Mouse (Mus musculus): ENCODE results near the gene Gm11168.
"Not testable (repeated sequence)": the region's sequence is repeated elsewhere in the genome, so short reads cannot be mapped to it uniquely, and the experiment has no call there.

Gene Gm11168

DNA sequence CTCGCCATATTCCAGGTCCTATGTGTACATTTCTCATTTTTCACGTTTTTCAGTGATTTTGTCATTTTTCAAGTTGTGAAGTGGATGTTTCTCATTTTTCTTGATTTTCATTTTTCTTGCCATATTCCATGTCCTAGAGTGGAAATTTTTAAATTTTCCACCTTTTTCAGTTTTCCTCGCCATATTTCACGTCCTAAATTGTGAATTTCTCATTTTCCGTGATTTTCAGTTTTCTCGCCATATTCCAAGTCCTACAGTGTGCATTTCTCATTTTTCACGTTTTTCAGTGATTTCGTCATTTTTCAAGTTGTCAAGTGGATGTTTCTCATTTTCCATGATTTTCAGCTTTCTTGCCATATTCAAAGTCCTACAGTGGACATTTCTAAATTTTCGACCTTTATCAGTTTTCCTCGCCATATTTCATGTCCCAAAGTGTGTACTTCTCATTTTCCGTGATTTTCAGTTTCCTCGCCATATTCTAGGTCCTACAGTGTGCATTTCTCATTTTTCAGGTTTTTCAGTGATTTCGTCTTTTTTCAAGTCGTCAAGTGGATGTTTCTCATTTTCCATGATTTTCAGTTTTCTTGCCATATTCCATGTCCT is at the start of gene Gm11168:
TSS of gene Gm11168 (plus strand) at position 553 of the 603 bp plus-strand sequence.
- not testable (repeated sequence) for DNase-seq (ENCODE audit: low read depth in 1 of 2, low spot score in 2 of 2)

DNA sequence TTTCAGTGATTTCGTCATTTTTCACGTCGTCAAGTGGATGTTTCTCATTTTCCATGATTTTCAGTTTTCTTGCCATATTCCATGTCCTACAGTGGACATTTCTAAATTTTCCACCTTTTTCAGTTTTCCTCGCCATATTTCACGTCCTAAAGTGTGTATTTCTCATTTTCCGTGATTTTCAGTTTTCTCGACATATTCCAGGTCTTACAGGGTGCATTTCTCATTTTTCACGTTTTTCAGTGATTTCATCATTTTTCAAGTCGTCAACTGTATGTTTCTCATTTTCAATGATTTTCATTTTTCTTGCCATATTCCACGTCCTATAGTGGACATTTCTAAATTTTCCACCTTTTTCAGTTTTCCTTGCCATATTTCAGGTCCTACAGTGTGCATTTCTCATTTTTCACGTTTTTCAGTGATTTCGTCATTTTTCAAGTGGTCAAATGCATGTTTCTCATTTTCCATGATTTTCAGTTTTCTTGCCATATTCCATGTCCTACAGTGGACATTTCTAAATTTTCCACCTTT is 2.6 kb upstream of the Gm11168 start, which contains the start of gene Gm10722:
TSS of gene Gm10722 (plus strand) at position 478 of the 528 bp plus-strand sequence.
- DNase-seq (ENCODE audit: low read depth in 1 of 2, low spot score in 2 of 2), result peak; percentile 12 to 52

DNA sequence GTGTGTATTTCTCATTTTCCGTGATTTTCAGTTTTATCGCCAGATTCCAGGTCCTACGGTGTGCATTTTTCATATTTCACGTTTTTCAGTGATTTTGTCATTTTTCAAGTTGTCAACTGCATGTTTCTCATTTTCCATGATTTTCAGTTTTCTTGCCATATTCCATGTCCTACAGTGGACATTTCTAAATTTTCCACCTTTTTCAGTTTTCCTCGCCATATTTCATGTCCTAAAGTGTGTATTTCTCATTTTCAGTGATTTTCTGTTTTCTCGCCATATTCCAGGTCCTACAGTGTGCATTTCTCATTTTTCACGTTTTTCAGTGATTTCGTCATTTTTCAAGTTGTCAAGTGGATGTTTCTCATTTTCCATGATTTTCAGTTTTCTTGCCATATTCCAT is 2.1 kb upstream of the Gm11168 start:
- peak; percentile 16 to 23 for DNase-seq (ENCODE audit: low read depth in 1 of 2, low spot score in 2 of 2)

- peak; percentile 97 to 100 for DNase-seq (ENCODE audit: low read depth in 1 of 2, low spot score in 2 of 2)
Observed at GRCm38 (mm10) chr9:3001948-3002659, 1.0 kb upstream of the Gm11168 start.

DNA sequence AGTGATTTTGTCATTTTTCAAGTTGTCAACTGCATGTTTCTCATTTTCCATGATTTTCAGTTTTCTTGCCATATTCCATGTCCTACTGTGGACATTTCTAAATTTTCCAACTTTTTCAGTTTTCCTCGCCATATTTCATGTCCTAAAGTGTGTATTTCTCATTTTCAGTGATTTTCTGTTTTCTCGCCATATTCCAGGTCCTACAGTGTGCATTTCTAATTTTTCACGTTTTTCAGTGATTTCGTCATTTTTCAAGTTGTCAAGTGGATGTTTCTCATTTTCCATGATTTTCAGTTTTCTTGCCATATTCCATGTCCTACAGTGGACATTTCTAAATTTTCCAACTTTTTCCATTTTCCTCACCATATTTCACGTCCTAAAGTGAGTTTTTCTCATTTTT is 3.0 kb downstream of the Gm11168 start:
- not testable (repeated sequence) for DNase-seq (ENCODE audit: low read depth in 1 of 2, low spot score in 2 of 2)

GRCm38 (mm10) chr9:3006636-3007035 is 3.5 kb downstream of the Gm11168 start:
- DNase-seq (ENCODE audit: low read depth in 1 of 2, low spot score in 2 of 2), result peak; percentile 100

DNA sequence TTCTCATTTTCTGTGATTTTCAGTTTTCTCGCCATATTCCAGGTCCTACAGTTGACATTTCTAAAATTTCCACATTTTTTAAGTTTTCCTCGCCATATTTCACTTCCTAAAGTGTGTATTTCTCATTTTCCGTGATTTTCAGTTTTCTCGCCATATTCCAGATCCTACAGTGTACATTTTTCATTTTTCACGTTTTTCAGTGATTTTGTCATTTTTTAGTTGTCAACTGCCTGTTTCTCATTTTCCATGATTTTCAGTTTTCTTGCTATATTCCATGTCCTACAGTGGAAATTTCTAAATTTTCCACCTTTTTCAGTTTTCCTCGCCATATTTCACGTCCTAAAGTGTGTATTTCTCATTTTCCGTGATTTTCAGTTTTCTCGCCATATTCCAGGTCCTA is 4.1 kb downstream of the Gm11168 start:
- DNase-seq (ENCODE audit: low read depth in 1 of 2, low spot score in 2 of 2), result not testable (repeated sequence)

DNA sequence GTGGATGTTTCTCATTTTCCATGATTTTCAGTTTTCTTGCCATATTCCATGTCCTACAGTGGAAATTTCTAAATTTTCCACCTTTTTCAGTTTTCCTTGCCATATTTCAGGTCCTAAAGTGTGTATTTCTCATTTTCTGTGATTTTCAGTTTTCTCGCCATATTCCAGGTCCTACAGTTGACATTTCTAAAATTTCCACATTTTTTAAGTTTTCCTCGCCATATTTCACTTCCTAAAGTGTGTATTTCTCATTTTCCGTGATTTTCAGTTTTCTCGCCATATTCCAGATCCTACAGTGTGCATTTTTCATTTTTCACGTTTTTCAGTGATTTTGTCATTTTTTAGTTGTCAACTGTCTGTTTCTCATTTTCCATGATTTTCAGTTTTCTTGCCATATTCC is 6.2 kb downstream of the Gm11168 start:
- DNase-seq (ENCODE audit: low read depth in 1 of 2, low spot score in 2 of 2), result not testable (repeated sequence)

DNA sequence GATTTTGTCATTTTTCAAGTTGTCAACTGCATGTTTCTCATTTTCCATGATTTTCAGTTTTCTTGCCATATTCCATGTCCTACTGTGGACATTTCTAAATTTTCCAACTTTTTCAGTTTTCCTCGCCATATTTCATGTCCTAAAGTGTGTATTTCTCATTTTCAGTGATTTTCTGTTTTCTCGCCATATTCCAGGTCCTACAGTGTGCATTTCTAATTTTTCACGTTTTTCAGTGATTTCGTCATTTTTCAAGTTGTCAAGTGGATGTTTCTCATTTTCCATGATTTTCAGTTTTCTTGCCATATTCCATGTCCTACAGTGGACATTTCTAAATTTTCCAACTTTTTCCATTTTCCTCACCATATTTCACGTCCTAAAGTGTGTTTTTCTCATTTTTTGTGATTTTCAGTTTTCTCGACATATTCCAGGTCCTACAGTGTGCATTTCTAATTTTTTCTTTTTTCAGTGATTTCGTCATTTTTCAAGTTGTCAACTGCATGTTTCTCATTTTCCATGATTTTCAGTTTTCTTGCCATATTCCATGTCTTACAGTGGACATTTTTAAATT is 9.0 kb downstream of the Gm11168 start:
- not testable (repeated sequence) for DNase-seq (ENCODE audit: low read depth in 1 of 2, low spot score in 2 of 2)

- not testable (repeated sequence) for DNase-seq (ENCODE audit: low read depth in 1 of 2, low spot score in 2 of 2)
Observed at GRCm38 (mm10) chr9:3012733-3013279, 9.7 kb downstream of the Gm11168 start, which contains the start of gene Gm10721. Gene Gm10721, plus strand, starts transcription at chr9:3013140.

DNA sequence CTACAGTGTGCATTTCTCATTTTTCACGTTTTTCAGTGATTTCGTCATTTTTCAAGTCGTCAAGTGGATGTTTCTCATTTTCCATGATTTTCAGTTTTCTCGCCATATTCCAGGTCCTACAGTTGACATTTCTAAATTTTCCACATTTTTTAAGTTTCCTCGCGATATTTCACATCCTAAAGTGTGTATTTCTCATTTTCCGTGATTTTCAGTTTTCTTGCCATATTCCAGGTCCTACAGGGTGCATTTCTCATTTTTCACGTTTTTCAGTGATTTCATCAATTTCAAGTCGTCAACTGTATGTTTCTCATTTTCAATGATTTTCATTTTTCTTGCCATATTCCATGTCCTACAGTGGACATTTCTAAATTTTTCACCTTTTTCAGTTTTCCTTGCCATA is 12.2 kb downstream of the Gm11168 start, which contains the start of gene Gm10720:
TSS of gene Gm10720 (plus strand) at position 301 of the 400 bp plus-strand sequence.
- DNase-seq (ENCODE audit: low read depth in 1 of 2, low spot score in 2 of 2), result not testable (repeated sequence)

- not testable (repeated sequence) for DNase-seq (ENCODE audit: low read depth in 1 of 2, low spot score in 2 of 2)
Observed at GRCm38 (mm10) chr9:3015896-3016295, 12.8 kb downstream of the Gm11168 start.

GRCm38 (mm10) chr9:3017108-3017507 is 14.0 kb downstream of the Gm11168 start, which contains the start of gene Gm10719:
Gene Gm10719, plus strand, starts transcription at chr9:3017408.
- not testable (repeated sequence) for DNase-seq (ENCODE audit: low read depth in 1 of 2, low spot score in 2 of 2)

DNA sequence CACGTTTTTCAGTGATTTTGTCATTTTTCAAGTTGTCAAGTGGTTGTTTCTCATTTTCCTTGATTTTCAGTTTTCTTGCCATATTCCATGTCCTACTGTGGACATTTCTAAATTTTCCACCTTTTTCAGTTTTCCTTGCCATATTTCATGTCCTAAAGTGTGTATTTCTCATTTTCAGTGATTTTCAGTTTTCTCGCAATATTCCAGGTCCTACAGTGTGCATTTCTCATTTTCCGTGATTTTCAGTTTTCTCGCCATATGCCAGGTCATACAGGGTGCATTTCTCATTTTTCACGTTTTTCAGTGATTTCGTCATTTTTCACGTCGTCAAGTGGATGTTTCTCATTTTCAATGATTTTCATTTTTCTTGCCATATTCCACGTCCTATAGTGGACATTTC is 15.8 kb downstream of the Gm11168 start:
- DNase-seq (ENCODE audit: low read depth in 1 of 2, low spot score in 2 of 2), result not testable (repeated sequence)

DNA sequence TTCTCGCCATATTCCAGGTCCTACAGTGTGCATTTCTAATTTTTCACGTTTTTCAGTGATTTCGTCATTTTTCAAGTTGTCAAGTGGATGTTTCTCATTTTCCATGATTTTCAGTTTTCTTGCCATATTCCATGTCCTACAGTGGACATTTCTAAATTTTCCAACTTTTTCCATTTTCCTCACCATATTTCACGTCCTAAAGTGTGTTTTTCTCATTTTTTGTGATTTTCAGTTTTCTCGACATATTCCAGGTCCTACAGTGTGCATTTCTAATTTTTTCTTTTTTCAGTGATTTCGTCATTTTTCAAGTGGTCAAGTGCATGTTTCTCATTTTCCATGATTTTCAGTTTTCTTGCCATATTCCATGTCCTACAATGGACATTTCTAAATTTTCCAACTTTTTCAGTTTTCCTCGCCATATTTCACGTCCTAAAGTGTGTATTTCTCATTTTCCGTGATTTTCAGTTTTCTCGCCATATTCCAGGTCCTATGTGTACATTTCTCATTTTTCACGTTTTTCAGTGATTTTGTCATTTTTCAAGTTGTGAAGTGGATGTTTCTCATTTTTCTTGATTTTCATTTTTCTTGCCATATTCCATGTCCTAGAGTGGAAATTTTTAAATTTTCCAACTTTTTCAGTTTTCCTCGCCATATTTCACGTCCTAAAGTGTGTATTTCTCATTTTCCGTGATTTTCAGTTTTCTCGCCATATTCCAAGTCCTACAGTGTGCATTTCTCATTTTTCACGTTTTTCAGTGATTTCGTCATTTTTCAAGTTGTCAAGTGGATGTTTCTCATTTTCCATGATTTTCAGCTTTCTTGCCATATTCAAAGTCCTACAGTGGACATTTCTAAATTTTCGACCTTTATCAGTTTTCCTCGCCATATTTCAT is 16.9 kb downstream of the Gm11168 start:
- DNase-seq (ENCODE audit: low read depth in 1 of 2, low spot score in 2 of 2), result peak; percentile 26 to 42

GRCm38 (mm10) chr9:3022316-3023008 is 19.3 kb downstream of the Gm11168 start:
- peak; percentile 70 to 82 for DNase-seq (ENCODE audit: low read depth in 1 of 2, low spot score in 2 of 2)

DNA sequence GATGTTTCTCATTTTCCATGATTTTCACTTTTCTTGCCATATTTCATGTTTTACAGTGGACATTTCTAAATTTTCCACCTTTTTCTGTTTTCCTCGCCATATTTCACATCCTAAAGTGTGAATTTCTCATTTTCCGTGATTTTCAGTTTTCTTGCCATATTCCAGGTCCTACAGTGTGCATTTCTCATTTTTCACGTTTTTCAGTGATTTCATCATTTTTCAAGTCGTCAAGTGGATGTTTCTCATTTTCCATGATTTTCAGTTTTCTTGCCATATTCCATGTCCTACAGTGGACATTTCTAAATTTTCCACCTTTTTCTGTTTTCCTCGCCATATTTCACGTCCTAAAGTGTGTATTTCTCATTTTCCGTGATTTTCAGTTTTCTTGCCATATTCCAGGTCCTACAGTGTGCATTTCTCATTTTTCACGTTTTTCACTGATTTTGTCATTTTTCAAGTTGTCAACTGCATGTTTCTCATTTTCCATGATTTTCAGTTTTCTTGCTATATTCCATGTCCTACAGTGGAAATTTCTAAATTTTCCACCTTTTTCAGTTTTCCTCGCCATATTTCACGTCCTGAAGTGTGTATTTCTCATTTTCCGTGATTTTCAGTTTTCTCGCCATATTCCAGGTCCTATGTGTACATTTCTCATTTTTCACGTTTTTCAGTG is 20.3 kb downstream of the Gm11168 start, which contains the start of gene Gm10718:
TSS of gene Gm10718 (plus strand) at position 236 of the 673 bp plus-strand sequence.
- DNase-seq (ENCODE audit: low read depth in 1 of 2, low spot score in 2 of 2), result peak; percentile 67 to 68

DNA sequence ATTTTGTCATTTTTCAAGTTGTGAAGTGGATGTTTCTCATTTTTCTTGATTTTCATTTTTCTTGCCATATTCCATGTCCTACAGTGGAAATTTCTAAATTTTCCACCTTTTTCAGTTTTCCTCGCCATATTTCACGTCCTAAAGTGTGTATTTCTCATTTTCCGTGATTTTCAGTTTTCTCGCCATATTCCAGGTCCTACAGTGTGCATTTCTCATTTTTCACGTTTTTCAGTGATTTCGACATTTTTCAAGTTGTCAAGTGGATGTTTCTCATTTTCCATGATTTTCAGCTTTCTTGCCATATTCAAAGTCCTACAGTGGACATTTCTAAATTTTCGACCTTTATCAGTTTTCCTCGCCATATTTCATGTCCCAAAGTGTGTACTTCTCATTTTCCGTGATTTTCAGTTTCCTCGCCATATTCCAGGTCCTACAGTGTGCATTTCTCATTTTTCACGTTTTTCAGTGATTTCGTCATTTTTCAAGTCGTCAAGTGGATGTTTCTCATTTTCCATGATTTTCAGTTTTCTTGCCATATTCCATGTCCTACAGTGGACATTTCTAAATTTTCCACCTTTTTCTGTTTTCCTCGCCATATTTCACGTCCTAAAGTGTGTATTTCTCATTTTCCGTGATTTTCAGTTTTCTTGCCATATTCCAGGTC is 21.0 kb downstream of the Gm11168 start:
- DNase-seq (ENCODE audit: low read depth in 1 of 2, low spot score in 2 of 2), result peak; percentile 100

Data from monocyte, adult 2 months (primary cell).